Mouse (Mus musculus) spleen, adult 2 months (tissue): ENCODE data around the gene Pias4. TPM values are rescaled to one million over a fixed set of nuclear protein-coding genes. Genes with fewer than 3 reads are reported as not detected.

Source experiments
- DNase-seq, 2 experiments: peaks; one replicate each; pipeline versions ENCODE4 v3.0.0 to v3.0.0-alpha.2; 2012 to 2021; ENCODE audit warnings: low spot score in 2 of 2, low read depth in 1 of 2
- H3K27ac ChIP-seq: fragments of 200-500 bp; 2 replicates; pipeline ENCODE4 v1.5.1; 2012; ENCODE audit warnings: low read length, inconsistent platforms; ENCODE audit not compliant: insufficient read depth
- H3K27me3 ChIP-seq: fragments of 200-500 bp; 2 replicates; pipeline ENCODE4 v1.6.1; 2012; ENCODE audit warnings: mild to moderate bottlenecking, moderate library complexity, low read length, inconsistent platforms; ENCODE audit not compliant: control insufficient read depth, insufficient read depth
- H3K36me3 ChIP-seq: fragments of 200-500 bp; 2 replicates; pipeline ENCODE4 v1.6.1; 2012; ENCODE audit warnings: mild to moderate bottlenecking, low read length, inconsistent platforms; ENCODE audit not compliant: control insufficient read depth, insufficient read depth
- H3K4me1 ChIP-seq: fragments of 200-500 bp; 2 replicates; pipeline ENCODE4 v1.6.1; 2011; ENCODE audit warnings: inconsistent platforms; ENCODE audit not compliant: control insufficient read depth, insufficient read depth, insufficient read length
- H3K4me3 ChIP-seq: fragments of 200-500 bp; 2 replicates; pipeline ENCODE4 v1.5.1; 2011; ENCODE audit warnings: mild to moderate bottlenecking, inconsistent platforms; ENCODE audit not compliant: insufficient read depth, insufficient read length; ENCODE audit errors: extremely low read depth
- CTCF ChIP-seq: fragments of 200-500 bp; IDR thresholded peaks from 2 replicates; pipeline ENCODE4 v1.5.1; 2011; ENCODE audit warnings: mild to moderate bottlenecking, inconsistent platforms; ENCODE audit not compliant: insufficient read depth, insufficient read length, insufficient replicate concordance; ENCODE audit errors: extremely low read depth
- POLR2A ChIP-seq: fragments of 200-500 bp; IDR thresholded peaks from 2 replicates; pipeline ENCODE4 v1.6.1; 2011; ENCODE audit warnings: low read depth, low read length, inconsistent platforms
- WGBS: fragments of 180-500 bp; shearing (Covaris S2); methylation state at CpG from one replicate; pipeline ENCODE4 v1.1.7; 2018; 5-methylcytosine and 5-hydroxymethylcytosine counted together
- polyA plus RNA-seq: library from polyadenylated mRNA; depleted of rRNA; stranded (reverse); fragments of >200 nt; gene quantifications from 2 replicates; pipeline ENCODE4 v1.2.3, GENCODE M21; 2012

The Pias4 gene
- polyA plus RNA-seq, 1 experiment, result 36.1 TPM

- no peak overlapping the region for H3K4me3 ChIP-seq
- no peaks in the 10 kb centered on the region for H3K4me1 ChIP-seq
- WGBS, result 97% methylated on average over 12 of the region's 12 CpGs
- peaks cover 64% of the 10 kb centered on the region for H3K36me3 ChIP-seq
- DNase-seq, result no peak
- TF ChIP-seq CTCF, result no peak
- no peak for TF ChIP-seq POLR2A
- no peak overlapping the region for H3K27ac ChIP-seq
- H3K27me3 ChIP-seq, result no peaks in the 10 kb centered on the region
Measured at GRCm38 (mm10) chr10:81154313-81154712, 13.4 kb downstream of the Pias4 start.

- Histone ChIP-seq H3K36me3 (peaks cover 73% of the 10 kb centered on the region), H3K27me3 (no peaks in the 10 kb centered on the region), H3K4me1 (no peaks in the 10 kb centered on the region), H3K4me3 (no peak overlapping the region), H3K27ac (no peak overlapping the region)
- DNase-seq, result no peak
- WGBS, result 83% methylated on average over 12 of the region's 12 CpGs
- TF ChIP-seq POLR2A (no peak), CTCF (no peak)
Measured at GRCm38 (mm10) chr10:81152609-81153008, 15.1 kb downstream of the Pias4 start.

GRCm38 (mm10) chr10:81151261-81151660 lies 16.5 kb downstream of the Pias4 start:
- 67% methylated on average over 6 of the region's 6 CpGs for WGBS
- Histone ChIP-seq H3K4me1 (no peaks in the 10 kb centered on the region), H3K27me3 (no peaks in the 10 kb centered on the region), H3K4me3 (no peak overlapping the region), H3K27ac (no peak overlapping the region), H3K36me3 (peaks cover 73% of the 10 kb centered on the region)
- TF ChIP-seq CTCF, result no peak
- no peak for TF ChIP-seq POLR2A
- no peak for DNase-seq

GRCm38 (mm10) chr10:81146296-81146695 lies 21.4 kb downstream of the Pias4 start:
- WGBS, result 91% methylated on average over 4 of the region's 4 CpGs
- Histone ChIP-seq H3K36me3 (peaks cover 67% of the 10 kb centered on the region), H3K4me1 (peaks cover 8% of the 10 kb centered on the region; the same call in 1 of the 2 replicates), H3K27me3 (no peaks in the 10 kb centered on the region), H3K4me3 (no peak overlapping the region), H3K27ac (no peak overlapping the region)
- TF ChIP-seq POLR2A (no peak), CTCF (no peak)
- no peak for DNase-seq

- Histone ChIP-seq H3K27ac (no peak overlapping the region), H3K27me3 (no peaks in the 10 kb centered on the region), H3K4me1 (peaks cover 12% of the 10 kb centered on the region; the same call in 1 of the 2 replicates), H3K36me3 (peaks cover 66% of the 10 kb centered on the region), H3K4me3 (no peak overlapping the region)
- no peak for TF ChIP-seq POLR2A
- no peak for TF ChIP-seq CTCF
- 88% methylated on average over 7 of the region's 7 CpGs for WGBS
- DNase-seq, result no peak
Measured at GRCm38 (mm10) chr10:81145778-81146177, 21.9 kb downstream of the Pias4 start.

- 90% methylated on average over 6 of the region's 6 CpGs for WGBS
- Histone ChIP-seq H3K4me3 (no peak overlapping the region), H3K27me3 (no peaks in the 10 kb centered on the region), H3K36me3 (peaks cover 64% of the 10 kb centered on the region), H3K27ac (no peak overlapping the region), H3K4me1 (peaks cover 15% of the 10 kb centered on the region; the same call in 1 of the 2 replicates)
- no peak for DNase-seq
- TF ChIP-seq CTCF (no peak), POLR2A (no peak)
Measured at GRCm38 (mm10) chr10:81145307-81145706, 22.4 kb downstream of the Pias4 start.

GRCm38 (mm10) chr10:81144667-81145066 lies 23.1 kb downstream of the Pias4 start:
- no peak for DNase-seq
- Histone ChIP-seq H3K4me1 (peaks cover 21% of the 10 kb centered on the region; the same call in 1 of the 2 replicates), H3K27me3 (no peaks in the 10 kb centered on the region), H3K36me3 (peaks cover 57% of the 10 kb centered on the region), H3K27ac (no peak overlapping the region), H3K4me3 (no peak overlapping the region)
- WGBS, result 92% methylated on average over 27 of the region's 27 CpGs
- TF ChIP-seq POLR2A (no peak), CTCF (no peak)
